Mouse (Mus musculus): ENCODE measurements around the gene Cldn24.
"Not testable (repeated sequence)": the region's sequence is repeated elsewhere in the genome, so short reads cannot be mapped to it uniquely, and the experiment has no call there.

Cldn24 gene

GRCm38 (mm10) chr8:47821843-47822242 is at the start of gene Cldn24:
Cldn24 (plus strand) TSS chr8:47822143.
- DNase-seq (ENCODE audit: low read depth, low spot score), result no peak

GRCm38 (mm10) chr8:47772986-47773385 is 49.0 kb upstream of the Cldn24 start:
- DNase-seq (ENCODE audit: low read depth, low spot score), result no peak

- DNase-seq (ENCODE audit: low read depth, low spot score), result no peak
Measured at GRCm38 (mm10) chr8:47777415-47777814, 44.5 kb upstream of the Cldn24 start.

GRCm38 (mm10) chr8:47779589-47779988 is 42.4 kb upstream of the Cldn24 start:
- DNase-seq (ENCODE audit: low read depth, low spot score), result no peak

- no peak for DNase-seq (ENCODE audit: low read depth, low spot score)
Measured at GRCm38 (mm10) chr8:47781881-47782280, 40.1 kb upstream of the Cldn24 start.

GRCm38 (mm10) chr8:47783544-47783943 is 38.4 kb upstream of the Cldn24 start:
- no peak for DNase-seq (ENCODE audit: low read depth, low spot score)

GRCm38 (mm10) chr8:47783944-47784343 is 38.0 kb upstream of the Cldn24 start:
- no peak for DNase-seq (ENCODE audit: low read depth, low spot score)

GRCm38 (mm10) chr8:47784436-47784835 is 37.5 kb upstream of the Cldn24 start:
- no peak for DNase-seq (ENCODE audit: low read depth, low spot score)

- DNase-seq (ENCODE audit: low read depth, low spot score), result no peak
Measured at GRCm38 (mm10) chr8:47786323-47786722, 35.6 kb upstream of the Cldn24 start.

GRCm38 (mm10) chr8:47787705-47788104 is 34.2 kb upstream of the Cldn24 start:
- DNase-seq (ENCODE audit: low read depth, low spot score), result no peak

GRCm38 (mm10) chr8:47791986-47792385 is 30.0 kb upstream of the Cldn24 start:
- no peak for DNase-seq (ENCODE audit: low read depth, low spot score)

GRCm38 (mm10) chr8:47799438-47799837 is 22.5 kb upstream of the Cldn24 start:
- DNase-seq (ENCODE audit: low read depth, low spot score), result no peak

- no peak for DNase-seq (ENCODE audit: low read depth, low spot score)
Measured at GRCm38 (mm10) chr8:47802349-47802748, 19.6 kb upstream of the Cldn24 start.

GRCm38 (mm10) chr8:47804262-47804661 is 17.7 kb upstream of the Cldn24 start:
- DNase-seq (ENCODE audit: low read depth, low spot score), result no peak

- no peak for DNase-seq (ENCODE audit: low read depth, low spot score)
Measured at GRCm38 (mm10) chr8:47809970-47810665, 11.8 kb upstream of the Cldn24 start.

- no peak for DNase-seq (ENCODE audit: low read depth, low spot score)
Measured at GRCm38 (mm10) chr8:47810666-47811015, 11.3 kb upstream of the Cldn24 start.

GRCm38 (mm10) chr8:47811221-47811620 is 10.7 kb upstream of the Cldn24 start:
- no peak for DNase-seq (ENCODE audit: low read depth, low spot score)

- DNase-seq (ENCODE audit: low read depth, low spot score), result no peak
Measured at GRCm38 (mm10) chr8:47819034-47819433, 2.9 kb upstream of the Cldn24 start.

- no peak for DNase-seq (ENCODE audit: low read depth, low spot score)
Measured at GRCm38 (mm10) chr8:47820914-47821772, 800 bp upstream of the Cldn24 start.

- not testable (repeated sequence) for DNase-seq (ENCODE audit: low read depth, low spot score)
Measured at GRCm38 (mm10) chr8:47822541-47822940, 598 bp downstream of the Cldn24 start.

- no peak for DNase-seq (ENCODE audit: low read depth, low spot score)
Measured at GRCm38 (mm10) chr8:47823777-47824176, 1.8 kb downstream of the Cldn24 start.

GRCm38 (mm10) chr8:47824182-47824581 is 2.2 kb downstream of the Cldn24 start, which contains the start of gene Cldn22:
Cldn22 (plus strand) TSS chr8:47824482.
- no peak for DNase-seq (ENCODE audit: low read depth, low spot score)

- no peak for DNase-seq (ENCODE audit: low read depth, low spot score)
Measured at GRCm38 (mm10) chr8:47825596-47825995, 3.7 kb downstream of the Cldn24 start.

Data from 3T3-L1 (cell line).